Mouse (Mus musculus) ES-E14 (cell line): ENCODE data around the gene Mt2.

Experiments used
- HCFC1 ChIP-seq: IDR thresholded peaks from 2 replicates; pipeline ENCODE4 v1.6.1; 2012; ENCODE audit warnings: low read length, inconsistent platforms, borderline replicate concordance; ENCODE audit not compliant: insufficient read depth
- MAFK ChIP-seq: IDR thresholded peaks from 2 replicates; pipeline ENCODE4 v1.6.1; 2014; ENCODE audit warnings: mild to moderate bottlenecking, low read depth, low read length, inconsistent platforms; ENCODE audit not compliant: insufficient read depth
- ZC3H11A ChIP-seq: IDR thresholded peaks from 2 replicates; pipeline ENCODE4 v1.6.1; 2012; ENCODE audit warnings: low read depth, mild to moderate bottlenecking, inconsistent platforms, low read length, borderline replicate concordance
- ZNF384 ChIP-seq: IDR thresholded peaks from 2 replicates; pipeline ENCODE4 v1.6.1; 2012; ENCODE audit warnings: low read depth, low read length, inconsistent platforms

- TF ChIP-seq MAFK = no peak
- TF ChIP-seq ZC3H11A = no peak
- no peak for TF ChIP-seq ZNF384
- TF ChIP-seq HCFC1 = no peak
Observed at GRCm38 (mm10) chr8:94194591-94195223, 22.2 kb downstream of the Mt2 start.
